Mouse (Mus musculus) testis, postnatal 10 days (tissue): ENCODE results near the gene Sprn.
"Not testable (repeated sequence)": the region's sequence is repeated elsewhere in the genome, so short reads cannot be mapped to it uniquely, and the experiment has no call there.

Experiments used
- DNase-seq: peaks from one replicate; pipeline ENCODE4 v3.0.0; 2021; ENCODE audit warnings: low spot score

Sprn gene

GRCm38 (mm10) chr7:140144550-140144949 is 10.1 kb downstream of the Sprn start:
- no peak for DNase-seq

- DNase-seq: peak; percentile 80
These were observed 13.3 kb downstream of the Sprn start for GRCm38 (mm10) chr7:140141350-140141749.

GRCm38 (mm10) chr7:140138021-140138310 is 16.7 kb downstream of the Sprn start:
- DNase-seq: no peak

GRCm38 (mm10) chr7:140137135-140138020 is 17.3 kb downstream of the Sprn start, which contains the start of gene Mtg1:
Gene Mtg1 (plus strand): TSS chr7:140137564.
- DNase-seq: peak; percentile 97

GRCm38 (mm10) chr7:140135106-140135770 is 19.4 kb downstream of the Sprn start:
- no peak for DNase-seq

- DNase-seq: not testable (repeated sequence)
These were observed 20.6 kb downstream of the Sprn start for GRCm38 (mm10) chr7:140134033-140134432.

- not testable (repeated sequence) for DNase-seq
These were observed 22.5 kb downstream of the Sprn start for GRCm38 (mm10) chr7:140132184-140132583.

GRCm38 (mm10) chr7:140127911-140128310 is 26.8 kb downstream of the Sprn start:
- no peak for DNase-seq

GRCm38 (mm10) chr7:140126934-140127333 is 27.7 kb downstream of the Sprn start:
- no peak for DNase-seq

GRCm38 (mm10) chr7:140126022-140126350 is 28.7 kb downstream of the Sprn start:
- no peak for DNase-seq

GRCm38 (mm10) chr7:140125278-140126021 is 29.2 kb downstream of the Sprn start:
- peak; percentile 99 for DNase-seq

- DNase-seq: no peak
These were observed 30.3 kb downstream of the Sprn start for GRCm38 (mm10) chr7:140124382-140124781.

- no peak for DNase-seq
These were observed 31.9 kb downstream of the Sprn start for GRCm38 (mm10) chr7:140122765-140123164.

GRCm38 (mm10) chr7:140121338-140121910 is 33.3 kb downstream of the Sprn start:
- no peak for DNase-seq

- DNase-seq: no peak
These were observed 34.2 kb downstream of the Sprn start for GRCm38 (mm10) chr7:140120484-140120883.

GRCm38 (mm10) chr7:140116329-140117054 is 38.2 kb downstream of the Sprn start, which contains the start of gene Echs1:
Gene Echs1 (minus strand): TSS chr7:140116476.
- peak; percentile 90 for DNase-seq

- DNase-seq: peak; percentile 57
These were observed 38.9 kb downstream of the Sprn start, which contains the start of gene Paox for GRCm38 (mm10) chr7:140115583-140116328. Gene Paox (plus strand): TSS chr7:140115799.

- no peak for DNase-seq
These were observed 42.7 kb downstream of the Sprn start for GRCm38 (mm10) chr7:140111943-140112342.

GRCm38 (mm10) chr7:140104009-140104408 is 50.7 kb downstream of the Sprn start:
- no peak for DNase-seq

GRCm38 (mm10) chr7:140101993-140102860 is 52.5 kb downstream of the Sprn start, which contains the start of gene Fuom:
Gene Fuom (minus strand): TSS chr7:140102441.
- DNase-seq: peak; percentile 91
